Mouse (Mus musculus) heart, embryonic 15.5 days (tissue): ENCODE results near the gene Abca1. TPM values are rescaled to one million over a fixed set of nuclear protein-coding genes. Genes with fewer than 3 reads are reported as not detected.

Experiments
- ATAC-seq: fragments of 200-750 bp; cut with Nextera tagmentation; replicated peaks from 2 replicates; pipeline ENCODE4 v1.8.0; 2017; ENCODE audit warnings: low read depth, moderate TSS enrichment; ENCODE audit not compliant: insufficient number of reproducible peaks, insufficient read depth, low FRiP score
- H3K27ac ChIP-seq: fragments of 300-500 bp; sonication (generic); 2 replicates; pipeline ENCODE4 v1.5.1; 2015; ENCODE audit warnings: mild to moderate bottlenecking, inconsistent platforms
- H3K27me3 ChIP-seq: fragments of 300-500 bp; sonication (generic); 2 replicates; pipeline ENCODE4 v1.6.1; 2015; ENCODE audit warnings: inconsistent platforms
- H3K36me3 ChIP-seq: fragments of 300-500 bp; sonication (generic); 2 replicates; pipeline ENCODE4 v1.6.1; 2015; ENCODE audit warnings: mild to moderate bottlenecking, inconsistent platforms
- H3K4me1 ChIP-seq: fragments of 300-500 bp; sonication (generic); replicated peaks from 2 replicates; pipeline ENCODE4 v1.6.1; 2015; ENCODE audit warnings: inconsistent platforms
- H3K4me2 ChIP-seq: fragments of 300-500 bp; sonication (generic); 2 replicates; pipeline ENCODE4 v1.6.1; 2015; ENCODE audit warnings: inconsistent platforms, mild to moderate bottlenecking, moderate library complexity
- H3K4me3 ChIP-seq: fragments of 300-500 bp; sonication (generic); 2 replicates; pipeline ENCODE4 v1.5.1; 2015; ENCODE audit warnings: mild to moderate bottlenecking, inconsistent platforms
- H3K9ac ChIP-seq: fragments of 300-500 bp; sonication (generic); 2 replicates; pipeline ENCODE4 v1.6.1; 2015; ENCODE audit warnings: mild to moderate bottlenecking, inconsistent platforms
- H3K9me3 ChIP-seq: fragments of 300-500 bp; sonication (generic); replicated peaks from 2 replicates; pipeline ENCODE4 v1.6.1; 2016; ENCODE audit warnings: inconsistent platforms
- WGBS: fragments of 180-500 bp; shearing (Covaris S2); methylation state at CpG from one replicate; pipeline ENCODE4 v1.1.7; 2015; ENCODE audit warnings: mixed read lengths; 5-methylcytosine and 5-hydroxymethylcytosine counted together
- polyA plus RNA-seq: library from polyadenylated mRNA; unstranded; fragments of >200 nt; fragmentation: Nextera tagmentation; extraction: Ambion mirVana; gene quantifications from 2 replicates; pipeline ENCODE4 v1.2.1, GENCODE M21; 2015

The Abca1 gene
- polyA plus RNA-seq, 1 experiment from 2014 or later, result 4.4 TPM

DNA sequence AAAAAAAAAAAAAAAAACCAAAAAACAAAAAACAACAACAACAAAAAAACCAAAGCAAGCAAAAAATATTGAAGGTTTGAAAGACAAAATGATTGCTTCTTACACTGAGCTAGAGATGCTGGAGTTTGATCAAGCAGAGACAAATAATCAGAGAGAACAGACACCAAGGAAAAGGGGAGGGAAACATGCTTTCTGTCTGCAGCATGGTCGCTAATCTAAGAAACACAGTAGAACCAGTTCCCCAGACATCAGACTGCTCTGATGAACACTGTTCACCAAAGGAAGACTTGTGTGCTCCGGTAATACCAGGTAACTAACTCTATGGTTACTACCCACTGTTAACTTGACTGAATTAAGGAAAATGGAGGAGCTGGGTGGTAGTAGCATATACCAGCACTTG is 22.6 kb downstream of the Abca1 start:
- H3K4me2 ChIP-seq, result no peak overlapping the region
- H3K4me3 ChIP-seq, result no peak overlapping the region
- H3K9me3 ChIP-seq, result no peaks in the 10 kb centered on the region
- no peaks in the 10 kb centered on the region for H3K4me1 ChIP-seq
- no peaks in the 10 kb centered on the region for H3K27me3 ChIP-seq
- WGBS, result 81% methylated on average over 2 of the region's 2 CpGs
- 0 out of 2 replicates have a peak, but pooled peaks cover 4% of the 10 kb centered on the region for H3K36me3 ChIP-seq
- H3K27ac ChIP-seq, result no peak overlapping the region
- no peak for ATAC-seq
- H3K9ac ChIP-seq, result no peak overlapping the region

DNA sequence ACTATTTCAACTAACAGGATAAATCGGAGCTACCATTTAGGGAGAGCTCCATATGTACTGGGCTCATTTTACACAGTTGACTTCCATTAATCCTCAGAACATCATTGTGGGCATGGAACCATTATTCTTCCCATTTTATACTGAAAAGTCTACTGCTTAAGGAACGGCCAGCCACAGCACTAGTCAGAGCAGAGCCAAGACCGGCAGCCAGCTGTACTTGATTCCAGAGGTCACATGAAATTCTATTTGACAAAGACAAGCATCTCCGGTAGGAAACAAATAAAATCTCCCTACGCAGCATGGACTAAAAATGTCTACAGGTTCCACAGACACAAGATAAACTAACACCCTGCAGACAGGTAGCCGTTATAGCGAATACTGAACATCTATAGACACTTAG is 24.9 kb downstream of the Abca1 start:
- Histone ChIP-seq H3K4me3 (no peak overlapping the region), H3K27me3 (no peaks in the 10 kb centered on the region), H3K4me2 (no peak overlapping the region), H3K36me3 (0 out of 2 replicates have a peak, but pooled peaks cover 16% of the 10 kb centered on the region), H3K9ac (no peak overlapping the region), H3K27ac (no peak overlapping the region), H3K4me1 (no peaks in the 10 kb centered on the region), H3K9me3 (no peaks in the 10 kb centered on the region)
- no peak for ATAC-seq
- 70% methylated on average over 7 of the region's 7 CpGs for WGBS

DNA sequence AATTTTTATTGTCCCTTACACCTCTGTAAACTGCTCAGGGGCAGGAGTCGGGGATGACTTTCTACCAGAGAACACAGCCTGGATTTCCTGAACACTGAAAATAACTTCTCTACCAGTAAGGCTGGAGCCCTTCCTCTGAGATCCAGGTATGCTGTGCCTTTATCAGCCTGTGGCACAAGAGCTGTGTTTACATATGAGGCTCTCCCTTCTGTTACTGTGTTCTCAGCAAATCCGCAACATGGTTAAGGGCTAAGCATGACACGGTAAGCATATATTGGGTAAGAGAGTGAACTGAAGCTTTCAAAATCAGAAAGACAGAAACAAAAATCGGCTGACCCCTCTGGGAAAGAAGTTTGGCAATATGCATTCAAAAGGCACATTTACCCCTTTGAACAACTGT is 25.7 kb downstream of the Abca1 start:
- ATAC-seq, result no peak
- Histone ChIP-seq H3K27me3 (no peaks in the 10 kb centered on the region), H3K36me3 (0 out of 2 replicates have a peak, but pooled peaks cover 16% of the 10 kb centered on the region), H3K4me1 (no peaks in the 10 kb centered on the region), H3K9ac (no peak overlapping the region), H3K9me3 (no peaks in the 10 kb centered on the region), H3K4me2 (no peak overlapping the region), H3K27ac (no peak overlapping the region), H3K4me3 (no peak overlapping the region)
- WGBS, result 76% methylated on average over 4 of the region's 4 CpGs

DNA sequence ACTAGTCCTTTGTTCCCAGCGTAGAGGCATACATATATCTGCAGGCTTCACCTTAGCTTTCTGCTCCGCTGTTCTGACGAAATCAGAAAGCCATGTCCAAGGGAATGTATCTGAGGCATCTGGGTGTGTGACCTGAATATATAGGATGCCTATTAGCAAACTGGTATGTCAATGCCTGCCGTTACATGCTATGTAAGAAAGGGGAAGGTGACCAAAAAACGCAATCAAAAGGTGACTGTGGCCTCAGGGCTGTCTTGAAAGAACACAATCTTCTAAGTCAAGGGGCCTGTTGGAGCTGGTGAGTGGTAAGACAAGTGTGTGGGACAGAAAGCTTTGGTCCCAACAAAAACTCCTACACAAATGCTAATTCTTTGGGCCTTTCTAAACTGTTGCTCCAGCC is 28.2 kb downstream of the Abca1 start:
- peaks cover 34% of the 10 kb centered on the region for H3K36me3 ChIP-seq
- no peak overlapping the region for H3K4me3 ChIP-seq
- no peak overlapping the region for H3K9ac ChIP-seq
- no peak overlapping the region for H3K27ac ChIP-seq
- H3K4me1 ChIP-seq, result no peaks in the 10 kb centered on the region
- no peaks in the 10 kb centered on the region for H3K27me3 ChIP-seq
- H3K4me2 ChIP-seq, result no peak overlapping the region
- no peaks in the 10 kb centered on the region for H3K9me3 ChIP-seq
- no peak for ATAC-seq
- WGBS, result 84% methylated on average over 5 of the region's 5 CpGs

DNA sequence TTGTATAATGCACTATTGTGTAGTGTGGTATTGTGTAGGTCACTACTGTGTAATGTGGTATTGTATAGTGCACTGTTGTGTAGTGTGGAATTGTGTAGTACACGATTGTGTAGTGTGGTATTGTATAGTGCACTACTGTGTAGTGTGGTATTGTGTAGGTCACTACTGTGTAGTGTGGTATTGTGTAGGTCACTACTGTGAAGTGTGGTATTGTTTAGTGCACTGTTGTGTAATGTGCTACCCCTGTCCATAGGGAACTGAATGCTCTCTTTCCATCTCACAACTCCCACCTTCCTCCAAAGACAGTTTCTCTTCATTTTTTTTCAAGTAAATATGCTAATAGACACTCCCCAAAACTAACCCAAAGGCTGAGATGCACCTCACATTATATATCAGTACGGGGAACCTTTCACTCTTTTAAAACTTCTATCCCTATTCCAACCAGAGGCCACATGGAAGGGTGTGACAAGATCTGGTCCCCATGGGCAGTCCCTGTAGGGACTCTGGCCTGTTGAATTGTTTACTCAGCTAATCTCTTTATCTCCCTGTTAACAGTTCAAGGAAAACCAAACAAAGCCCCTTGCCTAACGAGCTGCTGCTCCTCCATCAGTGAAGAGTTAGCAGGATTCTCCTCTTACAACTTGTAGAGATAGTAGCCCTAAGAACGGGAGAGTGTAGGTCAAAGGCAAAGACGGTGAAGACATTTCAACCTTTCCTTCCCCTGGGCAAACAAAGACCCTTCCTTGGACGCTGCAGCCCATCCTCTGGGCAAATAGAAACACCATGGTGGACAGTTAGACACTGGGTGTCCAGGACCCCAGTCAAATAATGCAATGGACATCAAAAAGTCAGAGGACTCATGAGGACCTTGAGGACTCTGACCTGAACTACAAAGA is 28.8 kb downstream of the Abca1 start:
- H3K4me1 ChIP-seq, result no peaks in the 10 kb centered on the region
- WGBS, result 43% methylated on average over 6 of the region's 6 CpGs
- H3K4me2 ChIP-seq, result no peak overlapping the region
- H3K27ac ChIP-seq, result no peak overlapping the region
- H3K4me3 ChIP-seq, result no peak overlapping the region
- H3K9me3 ChIP-seq, result no peaks in the 10 kb centered on the region
- H3K36me3 ChIP-seq, result peaks cover 39% of the 10 kb centered on the region
- H3K27me3 ChIP-seq, result no peaks in the 10 kb centered on the region
- H3K9ac ChIP-seq, result no peak overlapping the region
- ATAC-seq, result no peak

DNA sequence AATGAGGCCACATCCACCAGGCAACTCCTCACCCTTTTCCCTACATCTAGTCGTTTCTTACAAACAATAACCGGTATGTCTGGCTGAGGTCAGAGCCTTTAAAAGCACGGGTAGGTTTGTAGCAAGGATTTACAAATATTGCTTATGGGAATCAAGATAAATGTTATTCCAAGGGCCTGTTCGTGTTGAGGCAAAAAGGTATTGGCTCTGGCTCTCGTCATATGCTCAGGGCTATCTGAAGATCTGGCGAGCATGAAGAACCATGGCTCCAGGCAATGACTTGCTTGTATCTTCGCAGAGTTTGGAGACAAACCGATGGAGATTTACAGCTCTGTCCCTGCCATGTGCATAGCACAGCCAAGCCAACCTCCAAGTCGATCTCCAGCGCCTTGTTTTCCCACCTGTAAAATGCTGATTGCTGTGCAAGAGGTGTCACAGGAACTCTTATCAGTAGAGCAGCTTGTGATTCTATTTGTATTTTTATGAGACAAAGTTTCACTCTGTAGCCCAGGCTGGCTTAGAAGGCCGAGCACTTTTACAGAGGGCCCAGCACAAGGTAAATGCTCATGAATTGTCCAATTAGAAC is 29.9 kb downstream of the Abca1 start:
- no peak overlapping the region for H3K4me2 ChIP-seq
- H3K9ac ChIP-seq, result no peak overlapping the region
- no peak overlapping the region for H3K27ac ChIP-seq
- peaks cover 39% of the 10 kb centered on the region for H3K36me3 ChIP-seq
- WGBS, result 76% methylated on average over 11 of the region's 11 CpGs
- no peaks in the 10 kb centered on the region for H3K9me3 ChIP-seq
- no peaks in the 10 kb centered on the region for H3K27me3 ChIP-seq
- H3K4me1 ChIP-seq, result no peaks in the 10 kb centered on the region
- no peak overlapping the region for H3K4me3 ChIP-seq
- no peak for ATAC-seq

DNA sequence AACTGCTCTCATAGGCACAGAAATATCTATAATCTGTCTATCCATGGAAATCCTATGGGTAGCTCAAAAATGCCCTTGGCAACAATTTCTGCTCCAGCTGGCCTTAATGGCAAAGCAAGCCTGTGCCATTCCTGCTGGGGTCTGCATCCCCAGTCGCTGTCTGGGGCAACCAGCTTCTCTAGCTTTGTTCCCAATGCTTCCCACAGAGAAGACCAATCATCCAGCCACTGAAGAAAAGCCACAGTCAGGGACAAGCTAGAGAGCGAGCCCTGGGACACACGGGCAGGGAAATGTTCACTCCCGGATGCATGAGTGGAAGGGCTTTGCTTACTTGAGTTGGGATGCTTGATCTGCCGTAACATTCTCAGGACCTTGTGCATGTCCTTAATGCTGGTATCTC is 32.4 kb downstream of the Abca1 start:
- WGBS, result 94% methylated on average over 5 of the region's 5 CpGs
- H3K36me3 ChIP-seq, result peaks cover 37% of the 10 kb centered on the region
- H3K4me2 ChIP-seq, result no peak overlapping the region
- no peak overlapping the region for H3K9ac ChIP-seq
- H3K27me3 ChIP-seq, result no peaks in the 10 kb centered on the region
- H3K9me3 ChIP-seq, result no peaks in the 10 kb centered on the region
- no peak overlapping the region for H3K27ac ChIP-seq
- ATAC-seq, result no peak
- no peaks in the 10 kb centered on the region for H3K4me1 ChIP-seq
- no peak overlapping the region for H3K4me3 ChIP-seq

DNA sequence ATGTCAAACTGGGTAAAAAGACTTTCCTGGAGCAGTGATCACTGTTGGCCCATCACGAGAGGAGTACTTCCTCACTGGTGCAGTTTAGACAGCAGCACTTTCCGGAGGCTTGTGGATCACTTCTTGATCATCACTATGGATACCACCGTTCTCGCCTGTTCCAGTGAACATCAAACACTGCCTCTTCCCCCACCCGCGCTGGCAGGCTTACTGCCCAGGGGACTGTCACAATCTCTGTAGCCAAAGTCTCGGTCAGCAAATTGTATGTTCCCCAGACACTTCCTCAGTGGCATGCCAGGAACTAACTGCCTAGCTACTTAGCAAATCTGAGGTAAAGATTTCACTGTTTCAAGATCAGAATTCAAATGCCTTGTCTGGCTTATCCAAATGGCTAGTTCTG is 32.9 kb downstream of the Abca1 start:
- Histone ChIP-seq H3K27ac (no peak overlapping the region), H3K9me3 (no peaks in the 10 kb centered on the region), H3K4me1 (no peaks in the 10 kb centered on the region), H3K9ac (no peak overlapping the region), H3K4me2 (no peak overlapping the region), H3K27me3 (no peaks in the 10 kb centered on the region), H3K4me3 (no peak overlapping the region), H3K36me3 (peaks cover 33% of the 10 kb centered on the region)
- no peak for ATAC-seq
- 93% methylated on average over 7 of the region's 7 CpGs for WGBS

DNA sequence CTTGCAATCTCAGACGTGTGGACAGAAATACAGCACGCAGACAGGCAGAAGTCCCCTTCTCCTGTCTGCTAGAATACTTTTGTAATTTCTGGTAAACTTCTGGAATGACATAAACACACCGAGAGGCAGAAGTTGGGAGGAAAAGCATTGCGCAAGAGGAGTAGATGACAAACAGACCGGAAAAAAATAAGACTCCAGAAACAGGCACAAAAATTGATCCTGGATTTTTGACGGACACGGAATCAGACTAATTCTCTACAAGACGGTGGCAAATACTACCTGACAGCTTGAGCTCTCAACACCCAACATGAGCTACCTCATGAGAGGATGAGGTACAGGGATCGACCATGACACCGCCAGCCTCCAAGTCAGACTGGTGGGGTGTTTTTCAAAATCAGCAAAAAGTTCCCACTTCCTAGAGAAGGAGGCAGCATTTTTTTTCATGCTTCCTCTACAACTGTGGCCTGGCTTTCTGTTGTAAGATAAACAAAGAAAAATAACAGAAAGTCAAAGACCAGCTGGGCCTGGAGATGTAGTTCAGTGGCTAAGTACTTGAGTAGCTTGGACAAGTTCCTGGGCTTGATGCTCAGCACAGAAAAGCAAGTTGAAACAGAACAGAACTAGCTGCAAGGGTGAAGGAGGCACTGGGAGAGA is 34.7 kb downstream of the Abca1 start:
- Histone ChIP-seq H3K27me3 (no peaks in the 10 kb centered on the region), H3K4me3 (no peak overlapping the region), H3K9me3 (no peaks in the 10 kb centered on the region), H3K36me3 (peaks cover 23% of the 10 kb centered on the region), H3K4me1 (peaks cover 7% of the 10 kb centered on the region; the same call in 1 of the 2 replicates), H3K27ac (no peak overlapping the region), H3K4me2 (no peak overlapping the region), H3K9ac (no peak overlapping the region)
- 81% methylated on average over 10 of the region's 10 CpGs for WGBS
- no peak for ATAC-seq

DNA sequence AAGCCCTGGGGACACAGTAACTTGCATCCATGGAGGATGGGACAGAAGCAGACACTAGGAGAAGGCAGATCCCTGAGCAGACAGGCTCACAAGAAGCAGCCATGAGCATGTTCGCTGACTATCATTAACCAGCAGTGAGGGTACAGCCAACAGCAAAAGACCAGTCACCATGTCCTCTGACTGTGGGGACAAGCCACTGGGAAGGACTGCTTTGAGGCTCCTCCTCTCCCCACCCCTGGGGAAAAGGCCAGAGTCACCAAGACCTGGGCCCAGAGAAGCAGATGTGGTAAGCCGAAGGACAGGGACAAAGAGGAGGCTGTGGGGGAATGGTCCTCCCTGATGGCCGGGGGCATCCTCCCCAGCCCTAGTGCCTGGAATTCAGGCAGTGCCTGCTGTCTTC is 37.4 kb downstream of the Abca1 start:
- Histone ChIP-seq H3K36me3 (peaks cover 12% of the 10 kb centered on the region), H3K4me2 (no peak overlapping the region), H3K27me3 (no peaks in the 10 kb centered on the region), H3K27ac (no peak overlapping the region), H3K9me3 (no peaks in the 10 kb centered on the region), H3K9ac (no peak overlapping the region), H3K4me1 (peaks cover 7% of the 10 kb centered on the region; the same call in 1 of the 2 replicates), H3K4me3 (no peak overlapping the region)
- ATAC-seq, result no peak
- WGBS, result 86% methylated on average over 3 of the region's 3 CpGs

DNA sequence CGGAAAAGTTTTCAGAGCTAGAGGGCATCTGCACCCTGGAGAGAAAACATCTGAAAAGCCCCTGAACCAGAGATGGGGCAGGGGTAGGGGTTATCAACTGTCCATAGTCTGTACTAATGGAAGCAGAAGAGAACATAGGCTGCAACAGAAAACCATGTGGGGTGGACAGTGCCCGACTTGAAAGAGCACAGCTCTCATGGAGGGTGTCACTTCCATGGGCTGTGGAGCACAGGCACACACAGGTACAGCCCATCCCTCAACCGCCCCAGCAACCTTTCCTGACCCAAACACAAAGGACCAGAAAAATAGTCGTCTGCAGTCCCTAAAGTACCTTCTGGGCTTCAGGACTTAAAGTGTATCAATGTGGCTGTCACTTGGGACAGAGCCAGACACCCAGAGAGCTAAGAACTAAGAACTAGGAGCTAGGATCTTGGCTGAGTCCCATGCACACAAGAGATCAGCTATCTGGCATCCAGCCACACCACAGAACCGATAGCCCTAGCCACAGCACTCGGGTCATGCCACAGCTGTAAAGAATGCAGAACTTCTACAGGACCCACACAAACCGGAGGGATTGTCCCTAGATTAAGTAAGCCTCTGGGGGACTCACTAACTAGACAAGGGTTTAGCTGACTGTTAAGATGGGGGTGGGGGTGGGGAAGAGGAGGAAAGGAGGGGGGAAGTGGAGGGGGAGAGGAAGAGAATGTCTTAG is 38.0 kb downstream of the Abca1 start:
- Histone ChIP-seq H3K9ac (no peak overlapping the region), H3K4me2 (no peak overlapping the region), H3K4me3 (no peak overlapping the region), H3K36me3 (peaks cover 6% of the 10 kb centered on the region), H3K27me3 (no peaks in the 10 kb centered on the region), H3K27ac (no peak overlapping the region), H3K4me1 (peaks cover 7% of the 10 kb centered on the region), H3K9me3 (no peaks in the 10 kb centered on the region)
- no peak for ATAC-seq
- 41% methylated on average over 7 of the region's 7 CpGs for WGBS
